Mouse (Mus musculus) cortical plate, adult 2 months (tissue): Measurements from ENCODE around the gene Clpb.

Experiments
- CTCF ChIP-seq: fragments of 200-500 bp; IDR thresholded peaks from 2 replicates; pipeline ENCODE4 v1.5.1; 2011; ENCODE audit warnings: mild to moderate bottlenecking, control low read depth, low read length; ENCODE audit not compliant: insufficient read depth; ENCODE audit errors: extremely low read depth
- POLR2A ChIP-seq: fragments of 200-500 bp; IDR thresholded peaks from 2 replicates; pipeline ENCODE4 v1.6.1; 2011; ENCODE audit warnings: mild to moderate bottlenecking, low read length, control low read depth; ENCODE audit not compliant: insufficient read depth; ENCODE audit errors: extremely low read depth

GRCm38 (mm10) chr7:101709586-101709985, 46.2 kb downstream of the Clpb start:
- TF ChIP-seq POLR2A (no peak), CTCF (no peak)
